Mouse (Mus musculus) small intestine, adult 2 months (tissue): ENCODE results near the gene Adcyap1r1. TPM values are rescaled to one million over a fixed set of nuclear protein-coding genes. Genes with fewer than 3 reads are reported as not detected.

ENCODE experiments used
- H3K27ac ChIP-seq: fragments of 200-500 bp; 2 replicates; pipeline ENCODE4 v1.5.1; 2012; ENCODE audit warnings: low read depth, low read length, control low read depth, inconsistent platforms; ENCODE audit not compliant: insufficient read depth
- H3K27me3 ChIP-seq: fragments of 200-500 bp; 2 replicates; pipeline ENCODE4 v1.6.1; 2012; ENCODE audit warnings: mild to moderate bottlenecking, moderate library complexity, low read length, inconsistent platforms; ENCODE audit not compliant: control insufficient read depth, insufficient read depth
- H3K36me3 ChIP-seq: fragments of 200-500 bp; 2 replicates; pipeline ENCODE4 v1.6.1; 2012; ENCODE audit warnings: mild to moderate bottlenecking, low read length, control low read depth, inconsistent platforms; ENCODE audit not compliant: control insufficient read depth, insufficient read depth
- H3K4me1 ChIP-seq: fragments of 200-500 bp; 2 replicates; pipeline ENCODE4 v1.6.1; 2012; ENCODE audit warnings: low read length, inconsistent platforms, mixed read lengths; ENCODE audit not compliant: control insufficient read depth, insufficient read depth, insufficient read length
- H3K4me3 ChIP-seq: fragments of 200-500 bp; 2 replicates; pipeline ENCODE4 v1.5.1; 2012; ENCODE audit warnings: low read depth, mild to moderate bottlenecking, control low read depth, inconsistent platforms, low read length, moderate library complexity
- CTCF ChIP-seq: fragments of 200-500 bp; IDR thresholded peaks from 2 replicates; pipeline ENCODE4 v1.5.1; 2012; ENCODE audit warnings: low read depth, mild to moderate bottlenecking, control low read depth, inconsistent platforms, low read length, moderate library complexity, mixed read lengths; ENCODE audit not compliant: insufficient replicate concordance, insufficient read length; ENCODE audit errors: extremely low read depth
- POLR2A ChIP-seq: fragments of 200-500 bp; IDR thresholded peaks from 2 replicates; pipeline ENCODE4 v1.6.1; 2012; ENCODE audit warnings: low read depth, mild to moderate bottlenecking, control low read depth, inconsistent platforms, low read length, moderate library complexity
- WGBS: fragments of 180-500 bp; shearing (Covaris S2); methylation state at CpG from one replicate; pipeline ENCODE4 v1.1.7; 2018; 5-methylcytosine and 5-hydroxymethylcytosine counted together
- polyA plus RNA-seq: library from polyadenylated mRNA; depleted of rRNA; stranded (reverse); fragments of >200 nt; gene quantifications from 2 replicates; pipeline ENCODE4 v1.2.3, GENCODE M21; 2012

Adcyap1r1 gene
- polyA plus RNA-seq, 1 experiment: 1.9 TPM

GRCm38 (mm10) chr6:55461141-55461540 is 9.4 kb downstream of the Adcyap1r1 start:
- WGBS: 42% methylated on average over 5 of the region's 5 CpGs

GRCm38 (mm10) chr6:55461678-55462077 is 9.9 kb downstream of the Adcyap1r1 start:
- TF ChIP-seq POLR2A: no peak
- no peak for TF ChIP-seq CTCF
- Histone ChIP-seq H3K36me3 (no peaks in the 10 kb centered on the region), H3K27ac (no peak overlapping the region), H3K4me3 (no peak overlapping the region), H3K4me1 (no peaks in the 10 kb centered on the region), H3K27me3 (no peaks in the 10 kb centered on the region)
- WGBS: 79% methylated on average over 2 of the region's 2 CpGs

More at GRCm38 (mm10) chr6:55461141-55461540, 9.4 kb downstream of the Adcyap1r1 start:
- no peak overlapping the region for H3K4me3 ChIP-seq
- H3K4me1 ChIP-seq: no peaks in the 10 kb centered on the region
- TF ChIP-seq CTCF: peak; percentile 49; the same call in 1 of the 2 replicates
- TF ChIP-seq POLR2A: no peak
- no peaks in the 10 kb centered on the region for H3K36me3 ChIP-seq
- H3K27ac ChIP-seq: no peak overlapping the region
- no peaks in the 10 kb centered on the region for H3K27me3 ChIP-seq

DNA sequence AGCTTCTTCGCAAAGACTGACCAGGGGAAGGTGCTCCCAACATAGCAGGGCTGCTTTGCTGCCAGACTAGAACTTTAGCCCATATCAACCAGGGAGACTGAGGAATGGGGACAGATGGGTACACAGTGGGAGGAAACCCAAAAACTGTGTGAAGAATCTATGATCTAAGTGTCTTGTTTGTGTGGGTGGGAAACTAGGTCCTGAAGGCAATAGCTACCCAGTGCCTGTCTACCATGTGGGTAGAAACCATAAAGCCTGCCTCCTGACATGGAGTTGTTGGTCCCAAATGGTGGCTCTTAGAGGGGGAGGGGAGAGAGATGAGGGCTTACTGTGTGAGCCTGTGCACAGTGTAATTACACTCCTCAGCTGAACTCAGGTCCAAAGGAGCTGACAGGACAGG is 10.6 kb downstream of the Adcyap1r1 start:
- no peaks in the 10 kb centered on the region for H3K4me1 ChIP-seq
- no peaks in the 10 kb centered on the region for H3K27me3 ChIP-seq
- H3K4me3 ChIP-seq: no peak overlapping the region
- WGBS: 97% methylated on average over 1 of the region's 1 CpGs
- H3K27ac ChIP-seq: no peak overlapping the region
- no peaks in the 10 kb centered on the region for H3K36me3 ChIP-seq
- TF ChIP-seq CTCF: no peak
- TF ChIP-seq POLR2A: no peak

DNA sequence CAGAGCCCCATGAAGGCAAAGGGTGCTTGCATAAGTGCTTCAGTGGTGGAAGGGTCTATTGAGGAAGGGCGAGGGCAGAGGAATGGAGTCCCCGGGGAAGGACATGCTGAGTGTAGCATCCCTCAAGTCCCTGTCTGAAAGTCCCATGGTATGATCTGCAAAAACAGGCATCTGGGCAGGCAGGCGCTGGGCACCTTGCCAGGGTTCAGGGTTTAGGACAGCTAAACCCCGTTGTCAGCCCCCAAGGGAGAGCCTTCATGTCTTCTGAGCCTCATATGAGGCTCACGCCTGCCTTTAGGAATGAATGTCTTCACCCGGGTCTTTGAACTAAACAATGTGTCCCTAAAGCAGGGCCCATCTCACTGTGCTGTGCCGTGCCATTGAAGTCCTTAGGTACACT is 12.2 kb downstream of the Adcyap1r1 start:
- TF ChIP-seq CTCF: no peak
- TF ChIP-seq POLR2A: no peak
- Histone ChIP-seq H3K36me3 (no peaks in the 10 kb centered on the region), H3K27ac (no peak overlapping the region), H3K27me3 (no peaks in the 10 kb centered on the region), H3K4me1 (no peaks in the 10 kb centered on the region), H3K4me3 (no peak overlapping the region)
- 56% methylated on average over 7 of the region's 7 CpGs for WGBS

DNA sequence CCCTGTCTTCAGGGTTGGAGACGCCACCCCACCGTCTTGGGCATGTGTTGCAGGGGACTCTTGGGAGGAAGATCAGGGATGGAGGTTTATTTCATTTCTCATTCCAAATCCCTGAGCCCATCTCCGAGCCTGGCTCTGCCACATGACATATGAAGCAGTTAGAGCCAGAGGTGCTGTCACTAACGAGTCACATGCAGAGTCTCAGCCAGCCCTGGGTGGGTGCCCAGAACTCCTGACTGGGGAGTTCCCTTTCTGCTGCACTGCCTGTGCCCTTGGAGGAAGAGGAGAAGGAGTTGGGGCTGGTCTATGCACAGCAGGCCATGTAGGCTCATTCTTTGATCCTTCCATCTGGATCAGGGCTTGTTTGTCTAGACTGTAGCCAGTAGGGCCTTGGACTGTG is 13.5 kb downstream of the Adcyap1r1 start:
- no peaks in the 10 kb centered on the region for H3K36me3 ChIP-seq
- 70% methylated on average over 4 of the region's 4 CpGs for WGBS
- H3K4me3 ChIP-seq: no peak overlapping the region
- H3K4me1 ChIP-seq: no peaks in the 10 kb centered on the region
- H3K27ac ChIP-seq: no peak overlapping the region
- H3K27me3 ChIP-seq: no peaks in the 10 kb centered on the region
- TF ChIP-seq POLR2A (no peak), CTCF (no peak)

- Histone ChIP-seq H3K4me1 (no peaks in the 10 kb centered on the region), H3K4me3 (no peak overlapping the region), H3K27ac (no peak overlapping the region), H3K36me3 (no peaks in the 10 kb centered on the region), H3K27me3 (no peaks in the 10 kb centered on the region)
- TF ChIP-seq CTCF: no peak
Observed at GRCm38 (mm10) chr6:55466301-55466761, 14.6 kb downstream of the Adcyap1r1 start.

GRCm38 (mm10) chr6:55470691-55471090 is 18.9 kb downstream of the Adcyap1r1 start:
- no peak overlapping the region for H3K27ac ChIP-seq
- H3K36me3 ChIP-seq: no peaks in the 10 kb centered on the region
- no peaks in the 10 kb centered on the region for H3K27me3 ChIP-seq
- H3K4me3 ChIP-seq: no peak overlapping the region
- no peak for TF ChIP-seq CTCF
- TF ChIP-seq POLR2A: no peak
- WGBS: 81% methylated on average over 5 of the region's 5 CpGs
- no peaks in the 10 kb centered on the region for H3K4me1 ChIP-seq

- Histone ChIP-seq H3K27ac (no peak overlapping the region), H3K27me3 (no peaks in the 10 kb centered on the region), H3K4me1 (no peaks in the 10 kb centered on the region), H3K4me3 (no peak overlapping the region), H3K36me3 (no peaks in the 10 kb centered on the region)
- TF ChIP-seq POLR2A: no peak
- no peak for TF ChIP-seq CTCF
- 56% methylated on average over 2 of the region's 2 CpGs for WGBS
Observed at GRCm38 (mm10) chr6:55472381-55472780, 20.6 kb downstream of the Adcyap1r1 start.
